Mouse (Mus musculus) CH12.LX (cell line): ENCODE data around the gene Abca7. TPM values are rescaled to one million over a fixed set of nuclear protein-coding genes. Genes with fewer than 3 reads are reported as not detected.

Experiments used
- DNase-seq: peaks from one replicate; pipeline ENCODE4 v3.0.0-alpha.2; 2013; ENCODE audit errors: extremely low read depth
- H3K27ac ChIP-seq: 2 replicates; pipeline ENCODE4 v1.5.1; 2012; ENCODE audit warnings: low read depth, mild to moderate bottlenecking, control low read depth, moderate library complexity; ENCODE audit not compliant: insufficient read depth
- H3K27me3 ChIP-seq: replicated peaks from 2 replicates; pipeline ENCODE3; 2012; ENCODE audit warnings: inconsistent platforms
- H3K36me3 ChIP-seq, 2 experiments: replicated peaks in 1 of 2; 2 replicates each; pipeline versions ENCODE3 to v1.6.1; 2012; ENCODE audit warnings: inconsistent platforms in 1 of 2, low read length in 1 of 2, mild to moderate bottlenecking in 1 of 2, mixed read lengths in 1 of 2, moderate library complexity in 1 of 2; ENCODE audit not compliant: control insufficient read depth in 1 of 2, insufficient read depth in 1 of 2
- H3K4me1 ChIP-seq, 2 experiments: 2 replicates each; pipeline ENCODE4 v1.6.1; 2012; ENCODE audit warnings: inconsistent platforms in 1 of 2, moderate library complexity in 1 of 2; ENCODE audit not compliant: insufficient read depth in 2 of 2, control insufficient read depth in 1 of 2
- H3K4me2 ChIP-seq: 2 replicates; pipeline ENCODE4 v1.6.1; 2012; ENCODE audit warnings: low read depth, mild to moderate bottlenecking, control low read depth; ENCODE audit not compliant: poor library complexity, insufficient read depth, severe bottlenecking
- H3K4me3 ChIP-seq, 3 experiments: fragments of 150-350 bp in 1 of 3; sonication (generic) in 1 of 3; replicated peaks in 1 of 3; 2 replicates each; pipeline versions ENCODE3 to v1.5.1; 2011 to 2012; ENCODE audit warnings: low read depth in 2 of 3, low read length in 2 of 3, mild to moderate bottlenecking in 2 of 3, moderate library complexity in 2 of 3, control low read depth in 1 of 3, improper control_type of control experiment in 1 of 3, inconsistent platforms in 1 of 3, mixed read lengths in 1 of 3; ENCODE audit not compliant: poor library complexity in 1 of 3
- H3K79me2 ChIP-seq: replicated peaks from 2 replicates; pipeline ENCODE4 v1.6.1; 2012; ENCODE audit warnings: mild to moderate bottlenecking, moderate library complexity; ENCODE audit not compliant: control insufficient read depth, poor library complexity, insufficient read depth, severe bottlenecking; ENCODE audit errors: extremely low read depth
- H3K9ac ChIP-seq: 2 replicates; pipeline ENCODE4 v1.6.1; 2012; ENCODE audit warnings: low read depth, mild to moderate bottlenecking, control low read depth, moderate library complexity; ENCODE audit not compliant: insufficient read depth
- H3K9me3 ChIP-seq: replicated peaks from 2 replicates; pipeline ENCODE3; 2012; ENCODE audit warnings: low read length, inconsistent platforms, mixed read lengths
- BHLHE40 ChIP-seq: IDR thresholded peaks from 2 replicates; pipeline ENCODE4 v1.6.1; 2011; ENCODE audit warnings: mild to moderate bottlenecking, low read depth, low read length, improper control_type of control experiment
- CTCF ChIP-seq, 2 experiments: IDR thresholded peaks in 1 of 2; conservative IDR thresholded peaks in 1 of 2; 2 replicates each; pipeline ENCODE4 v1.5.1; 2011 to 2012; ENCODE audit warnings: low read depth in 2 of 2, low read length in 2 of 2, improper control_type of control experiment in 1 of 2, inconsistent platforms in 1 of 2, mild to moderate bottlenecking in 1 of 2, moderate library complexity in 1 of 2
- E2F4 ChIP-seq: IDR thresholded peaks from 2 replicates; pipeline ENCODE4 v1.6.1; 2011; ENCODE audit warnings: low read depth, low read length, improper control_type of control experiment; ENCODE audit not compliant: insufficient replicate concordance
- ELF1 ChIP-seq: IDR thresholded peaks from 2 replicates; pipeline ENCODE4 v1.6.1; 2014; ENCODE audit warnings: low read depth, mild to moderate bottlenecking, inconsistent platforms, low read length, improper control_type of control experiment
- EP300 ChIP-seq: IDR thresholded peaks from 2 replicates; pipeline ENCODE4 v1.6.1; 2011; ENCODE audit warnings: low read length, improper control_type of control experiment
- ETS1 ChIP-seq: conservative IDR thresholded peaks from 2 replicates; pipeline ENCODE4 v1.6.1; 2012; ENCODE audit warnings: low read depth, mild to moderate bottlenecking, inconsistent platforms, low read length, improper control_type of control experiment, moderate library complexity
- GABPA ChIP-seq: IDR thresholded peaks from 2 replicates; pipeline ENCODE4 v1.6.1; 2012; ENCODE audit warnings: low read depth, low read length, improper control_type of control experiment, inconsistent platforms; ENCODE audit not compliant: insufficient replicate concordance
- IRF4 ChIP-seq: IDR thresholded peaks from 2 replicates; pipeline ENCODE4 v1.6.1; 2014; ENCODE audit warnings: low read depth, mild to moderate bottlenecking, inconsistent platforms, low read length, improper control_type of control experiment
- KAT2A ChIP-seq: IDR thresholded peaks from 2 replicates; pipeline ENCODE4 v1.6.1; 2012; ENCODE audit warnings: low read length, improper control_type of control experiment, inconsistent platforms; ENCODE audit not compliant: insufficient replicate concordance
- MAX ChIP-seq: IDR thresholded peaks from 2 replicates; pipeline ENCODE4 v1.6.1; 2011; ENCODE audit warnings: low read length, improper control_type of control experiment
- MEF2A ChIP-seq: IDR thresholded peaks from 2 replicates; pipeline ENCODE4 v1.6.1; 2014; ENCODE audit warnings: low read depth, mild to moderate bottlenecking, inconsistent platforms, low read length, improper control_type of control experiment, borderline replicate concordance
- MXI1 ChIP-seq: IDR thresholded peaks from 2 replicates; pipeline ENCODE4 v1.6.1; 2011; ENCODE audit warnings: mild to moderate bottlenecking, low read depth, low read length, improper control_type of control experiment
- NRF1 ChIP-seq: IDR thresholded peaks from 2 replicates; pipeline ENCODE4 v1.6.1; 2014; ENCODE audit warnings: low read depth, mild to moderate bottlenecking, inconsistent platforms, low read length, improper control_type of control experiment, moderate library complexity
- POLR2A ChIP-seq: IDR thresholded peaks from 2 replicates; pipeline ENCODE4 v1.6.1; 2011; ENCODE audit warnings: low read depth, mild to moderate bottlenecking, improper control_type of control experiment, low read length
- POLR2AphosphoS2 ChIP-seq: IDR thresholded peaks from 2 replicates; pipeline ENCODE4 v1.6.1; 2011; ENCODE audit warnings: low read depth, low read length, improper control_type of control experiment
- RAD21 ChIP-seq: IDR thresholded peaks from 2 replicates; pipeline ENCODE4 v1.6.1; 2011; ENCODE audit warnings: low read depth, mild to moderate bottlenecking, low read length, improper control_type of control experiment, moderate library complexity
- SMC3 ChIP-seq: IDR thresholded peaks from 2 replicates; pipeline ENCODE4 v1.6.1; 2011; ENCODE audit warnings: low read depth, low read length, improper control_type of control experiment
- TCF12 ChIP-seq: IDR thresholded peaks from 2 replicates; pipeline ENCODE4 v1.6.1; 2014; ENCODE audit warnings: low read depth, mild to moderate bottlenecking, inconsistent platforms, low read length, improper control_type of control experiment
- USF2 ChIP-seq: conservative IDR thresholded peaks from 2 replicates; pipeline ENCODE4 v1.6.1; 2011; ENCODE audit warnings: low read depth, low read length, improper control_type of control experiment
- ZC3H11A ChIP-seq: IDR thresholded peaks from 2 replicates; pipeline ENCODE4 v1.6.1; 2012; ENCODE audit warnings: low read depth, mild to moderate bottlenecking, inconsistent platforms, low read length, improper control_type of control experiment
- ZMIZ1 ChIP-seq: IDR thresholded peaks from 2 replicates; pipeline ENCODE4 v1.6.1; 2012; ENCODE audit warnings: low read depth, mild to moderate bottlenecking, inconsistent platforms, low read length, improper control_type of control experiment
- ZNF384 ChIP-seq: IDR thresholded peaks from 2 replicates; pipeline ENCODE4 v1.6.1; 2012; ENCODE audit warnings: low read depth, low read length, improper control_type of control experiment, inconsistent platforms
- dilution Hi-C: fragments of 300-500 bp; cut with MboI; formaldehyde crosslinking; loops from 2 replicates; pipeline ENCODE4 v1.14.3; 2020; ENCODE audit warnings: low sequenced_read_pairs; ENCODE audit not compliant: extremely low pct_unique_long_range_greater_than_20kb, extremely low pct_ligation_motif_present
- in situ Hi-C: fragments of 300-500 bp; cut with MboI; formaldehyde crosslinking; loops from 3 replicates; pipeline ENCODE4 v1.14.3; 2019; ENCODE audit warnings: low sequenced_read_pairs, low pct_ligation_motif_present, low pct_unique_long_range_greater_than_20kb, mixed read lengths
- polyA plus RNA-seq: library from polyadenylated mRNA; unstranded; fragments of >175 nt; gene quantifications from 2 replicates; pipeline ENCODE4 v1.2.1, GENCODE M21; 2012; ENCODE audit warnings: low read depth; ENCODE audit not compliant: insufficient read length
- total RNA-seq, 2 experiments: library from RNA; depleted of rRNA; stranded (reverse); fragments of 300-350 nt in 1 of 2; fragments of >200 nt in 1 of 2; gene quantifications; 2 replicates each; pipeline ENCODE4 v1.2.3; 2012 to 2014

Abca7 gene
- total and polyA plus RNA-seq, 3 experiments: 2.3 to 7.0 (median 6.1) TPM

DNA sequence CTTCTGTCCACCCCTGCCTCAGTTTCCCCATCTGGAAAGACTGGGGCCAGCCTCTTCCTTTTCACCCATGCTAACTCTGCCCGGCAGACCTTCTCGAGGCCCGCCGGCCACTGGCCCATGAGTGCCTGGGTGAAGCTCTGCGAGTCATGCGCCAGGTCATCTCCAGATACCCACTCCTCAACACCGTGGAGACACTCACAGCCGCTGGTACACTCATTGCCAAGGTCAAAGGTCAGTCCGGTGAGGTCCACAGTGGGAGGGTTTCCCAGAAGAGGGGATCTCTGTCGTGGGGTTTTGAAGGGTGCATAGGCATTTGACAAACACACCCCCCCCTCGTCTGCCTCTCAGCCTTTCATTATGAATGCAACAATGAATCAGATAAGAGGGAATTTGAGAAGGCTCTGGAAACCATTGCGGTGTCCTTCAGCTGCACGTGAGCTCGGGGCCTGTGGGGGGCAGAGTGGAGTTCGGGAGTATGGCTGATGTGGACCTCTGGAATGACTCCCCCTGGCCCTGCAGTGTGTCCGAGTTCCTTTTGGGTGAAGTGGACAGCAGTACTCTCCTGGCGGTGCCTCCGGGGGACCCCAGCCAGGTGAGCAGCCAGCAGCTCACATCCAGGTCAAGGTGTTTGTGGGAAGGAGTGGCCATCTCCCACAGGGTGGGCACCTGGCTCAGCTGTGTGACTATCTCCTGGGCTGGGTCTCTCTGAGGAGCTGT, 24.5 kb downstream of the Abca7 start:
- Histone ChIP-seq H3K27ac (no peak overlapping the region), H3K4me1 (peaks cover 33 to 52% of the 10 kb centered on the region in 2 experiments), H3K4me3 (no peak overlapping the region), H3K4me2 (no peak overlapping the region), H3K27me3 (no peaks in the 10 kb centered on the region), H3K79me2 (peaks cover 8% of the 10 kb centered on the region), H3K36me3 (peaks cover 33 to 61% of the 10 kb centered on the region in 2 experiments)
- no peak for DNase-seq
- no peak for TF ChIP-seq ZMIZ1
- TF ChIP-seq CTCF (conservative IDR thresholded peaks at IDR 0.05 in 1 of 2, IDR thresholded peaks at IDR 0.05 in 1 of 2; ENCODE audit: low read depth in 2 of 2, low read length in 2 of 2): peak in 1 of 2 experiments; percentile 9; a peak in 1 of 4 replicates
- TF ChIP-seq, all 38 proteins: peak for 1
- H3K9ac ChIP-seq: no peak overlapping the region
- dilution Hi-C loops (no loop called here), in situ Hi-C loops (no loop called here)
- no peaks in the 10 kb centered on the region for H3K9me3 ChIP-seq

DNA sequence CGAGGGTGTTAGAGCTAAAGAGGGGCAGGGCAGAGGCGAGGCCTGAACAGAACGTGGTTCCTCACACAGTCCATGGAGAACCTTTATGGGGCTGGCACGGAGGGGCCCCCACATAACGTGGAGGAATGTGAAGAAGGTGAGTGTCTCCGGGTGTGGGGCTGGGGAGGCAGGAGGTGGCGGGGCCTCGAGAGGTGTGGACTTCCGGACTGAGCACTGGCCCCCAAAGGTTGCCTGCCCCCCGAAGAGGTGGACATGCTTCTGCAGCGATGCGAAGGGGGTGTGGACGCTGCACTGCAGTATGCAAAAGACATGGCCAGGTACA, 25.0 kb downstream of the Abca7 start:
- in situ Hi-C loops (no loop called here), dilution Hi-C loops (no loop called here)
- Histone ChIP-seq H3K27me3 (no peaks in the 10 kb centered on the region), H3K9ac (no peak overlapping the region), H3K4me1 (peaks cover 33 to 52% of the 10 kb centered on the region in 2 experiments), H3K36me3 (peaks cover 36 to 66% of the 10 kb centered on the region in 2 experiments), H3K79me2 (peaks cover 8% of the 10 kb centered on the region), H3K27ac (no peak overlapping the region), H3K4me3 (no peak overlapping the region), H3K4me2 (no peak overlapping the region), H3K9me3 (no peaks in the 10 kb centered on the region)
- DNase-seq: no peak
- TF ChIP-seq KAT2A (no peak), E2F4 (no peak), SMC3 (no peak), IRF4 (no peak), ELF1 (no peak), MAX (no peak), ZNF384 (no peak), ZC3H11A (no peak), POLR2AphosphoS2 (no peak)
- TF ChIP-seq, all 38 proteins: peak for 0

DNA sequence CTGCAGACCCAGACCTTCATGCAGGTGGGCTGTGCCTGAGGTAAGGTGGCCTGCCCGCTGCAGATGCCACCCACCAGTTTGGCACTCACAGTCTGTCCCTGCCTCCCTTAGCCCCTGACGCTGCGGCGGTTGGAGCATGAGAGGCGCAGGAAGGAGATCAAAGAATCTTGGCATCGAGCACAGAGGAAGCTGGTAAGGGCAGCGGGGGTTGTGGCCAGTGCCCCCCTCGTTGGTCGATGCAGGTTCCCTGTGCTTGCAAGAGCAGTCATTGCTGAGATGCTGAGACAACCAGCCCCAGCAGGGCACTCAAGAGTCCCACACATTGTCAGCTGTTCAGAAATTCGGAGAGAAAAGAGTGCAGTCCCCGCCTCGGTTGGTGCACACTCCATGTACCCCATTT, 25.9 kb downstream of the Abca7 start:
- Histone ChIP-seq H3K27me3 (no peaks in the 10 kb centered on the region), H3K4me2 (no peak overlapping the region), H3K27ac (no peak overlapping the region), H3K36me3 (peaks cover 45 to 75% of the 10 kb centered on the region in 2 experiments), H3K4me1 (peaks cover 34 to 50% of the 10 kb centered on the region in 2 experiments), H3K9ac (no peak overlapping the region), H3K4me3 (no peak overlapping the region), H3K9me3 (no peaks in the 10 kb centered on the region), H3K79me2 (peaks cover 4% of the 10 kb centered on the region)
- DNase-seq: no peak
- TF ChIP-seq MXI1 (no peak), ZC3H11A (no peak), BHLHE40 (no peak), GABPA (no peak), NRF1 (no peak), TCF12 (no peak), EP300 (no peak), USF2 (no peak), POLR2A (no peak), RAD21 (no peak), KAT2A (no peak), MEF2A (no peak), ZNF384 (no peak), POLR2AphosphoS2 (no peak), ETS1 (no peak)
- in situ Hi-C loops: no loop called here
- dilution Hi-C loops: no loop called here
